Mouse (Mus musculus): ENCODE results near the gene Pdk3. TPM values are rescaled to one million over a fixed set of nuclear protein-coding genes. Genes with fewer than 3 reads are reported as not detected.

Gene Pdk3
- polyA plus RNA-seq, 1 experiment from 2014 or later, result 162 TPM

Other genes starting within 250 kb of the Pdk3 start
- 13.3 and 14.8 TPM in 2 replicates for gene Pola1, start 200.0 kb downstream of the Pdk3 start, polyA plus RNA-seq (2016; fragmentation: Nextera tagmentation; extraction: Ambion mirVana)
- gene Pcyt1b, start 177.3 kb downstream of the Pdk3 start, polyA plus RNA-seq (2016; fragmentation: Nextera tagmentation; extraction: Ambion mirVana), result 2.6 and 3.0 TPM in 2 replicates
- gene AU015836, start 136.5 kb upstream of the Pdk3 start, polyA plus RNA-seq (2016; fragmentation: Nextera tagmentation; extraction: Ambion mirVana), result not detected in 2 replicates

Measured in heart, embryonic 12.5 days (tissue).